Comparison of ENCODE assay signal across 16 mouse cellular contexts in the genomic region with DNA sequence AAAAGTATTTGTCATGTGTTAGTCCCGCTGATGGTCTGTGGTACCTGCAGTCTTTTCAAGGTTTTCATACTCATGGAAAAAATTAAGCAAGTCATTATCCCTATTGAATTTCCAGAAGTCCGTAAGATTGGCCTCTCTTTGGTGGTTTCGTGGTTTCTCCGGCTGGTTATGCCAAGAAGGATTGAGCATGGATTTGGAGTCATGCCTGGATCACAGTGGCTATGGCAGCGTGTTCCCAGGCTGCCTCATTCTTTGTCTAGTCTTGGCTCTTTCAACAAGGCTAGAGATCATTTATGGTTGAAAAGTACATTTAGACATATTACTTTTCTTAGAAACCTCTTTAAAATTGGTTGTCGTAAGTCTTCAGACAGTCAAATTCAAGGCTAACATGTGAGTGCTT.
DNase-seq lines count a peak whose midpoint lies in the region; TF ChIP-seq lines count a peak whose summit lies in the region.
"Had no signal": no experiment of that assay in that cellular context is flagged by ENCODE, and none has a peak within 500 bp of the region (broad histone marks: within the 10 kb centered on the region; RNA-seq: fewer than 3 reads in every experiment).

No protein-coding gene starts in this region.

- TF ChIP-seq CTCF in gastrocnemius, adult 2 months (IDR thresholded peaks at IDR 0.05) = no peak
- TF ChIP-seq CTCF in embryonic fibroblast, embryonic 13.5 days (IDR thresholded peaks at IDR 0.05; ENCODE audit: borderline replicate concordance, insufficient read depth, low read length) = no peak

- intact Hi-C loops in gastrocnemius, adult 2 months (cut with DNase I) = no loop called here

- no peak overlapping the region for H3K4me3 ChIP-seq in gastrocnemius, adult 2 months
- no peak overlapping the region for H3K4me3 ChIP-seq in embryonic fibroblast, embryonic 13.5 days (ENCODE audit: insufficient read depth, low read length)
- H3K4me3 ChIP-seq: embryonic facial prominence, embryonic 12.5 days; forebrain, embryonic 15.5 days; heart, embryonic 10.5 days; left cerebral cortex, adult 2 months had no signal

- no peak overlapping the region for H3K27ac ChIP-seq in gastrocnemius, adult 2 months
- H3K27ac ChIP-seq in embryonic fibroblast, embryonic 13.5 days (ENCODE audit: insufficient read depth, low read length) = peak overlapping the region; percentile 70; the same call in 1 of the 2 replicates
- H3K27ac ChIP-seq: embryonic facial prominence, embryonic 12.5 days; forebrain, embryonic 15.5 days; heart, embryonic 10.5 days; left cerebral cortex, adult 2 months had no signal

- no peak for TF ChIP-seq POLR2A in embryonic fibroblast, embryonic 13.5 days (IDR thresholded peaks at IDR 0.05; ENCODE audit: low read depth, low read length)

- peaks cover 9% of the 10 kb centered on the region for H3K4me1 ChIP-seq in embryonic fibroblast, embryonic 13.5 days (ENCODE audit: control insufficient read depth, insufficient read depth, low read length)
- H3K4me1 ChIP-seq: heart, embryonic 10.5 days had no signal

- DNase-seq in gastrocnemius, adult 2 months = peak; percentile 28
- DNase-seq in gastrocnemius, postnatal 10 days = no peak
- peak; percentile 64 for DNase-seq in NIH3T3 (ENCODE audit: low read depth)
- peak; percentile 24 for DNase-seq in cerebellum, adult 8-10 months
- DNase-seq in kidney, adult 18-20 months = no peak
- DNase-seq in heart, adult 18-20 months = no peak
- DNase-seq: heart, postnatal 36 days; kidney, adult 9 months; lung, adult 2 months; lung, postnatal 4 days; thymus, postnatal 4 days had no signal

Comparison
In these comparisons a context has a peak if more than half of its experiments do, and no peak if none do; other contexts are left out.
1. DNase-seq: peak in gastrocnemius, adult 2 months (single experiment), NIH3T3 (single experiment) and cerebellum, adult 8-10 months (single experiment); none in gastrocnemius, postnatal 10 days (single experiment), kidney, adult 18-20 months (single experiment) and heart, adult 18-20 months (0 of 2).